Mouse (Mus musculus): ENCODE data around the gene Gm11168. TPM values are rescaled to one million over a fixed set of nuclear protein-coding genes. Genes with fewer than 3 reads are reported as not detected.
A peak's percentile ranks its signal among the peaks of the same experiment; 100 is the strongest.
"Not testable (repeated sequence)": the region's sequence is repeated elsewhere in the genome, so short reads cannot be mapped to it uniquely, and the experiment has no call there.

The Gm11168 gene
- total RNA-seq, 4 experiments from 2014 or later: not detected

DNA sequence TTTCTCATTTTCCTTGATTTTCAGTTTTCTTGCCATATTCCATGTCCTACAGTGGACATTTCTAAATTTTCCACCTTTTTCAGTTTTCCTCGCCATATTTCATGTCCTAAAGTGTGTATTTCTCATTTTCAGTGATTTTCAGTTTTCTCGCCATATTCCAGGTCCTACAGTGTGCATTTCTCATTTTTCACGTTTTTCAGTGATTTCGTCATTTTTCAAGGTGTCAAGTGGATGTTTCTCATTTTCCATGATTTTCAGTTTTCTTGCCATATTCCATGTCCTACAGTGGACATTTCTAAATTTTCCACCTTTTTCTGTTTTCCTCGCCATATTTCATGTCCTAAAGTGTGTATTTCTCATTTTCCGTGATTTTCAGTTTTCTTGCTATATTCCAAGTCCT is 22.5 kb downstream of the Gm11168 start:
- peak; percentile 84 for DNase-seq (ENCODE audit: low spot score)

DNA sequence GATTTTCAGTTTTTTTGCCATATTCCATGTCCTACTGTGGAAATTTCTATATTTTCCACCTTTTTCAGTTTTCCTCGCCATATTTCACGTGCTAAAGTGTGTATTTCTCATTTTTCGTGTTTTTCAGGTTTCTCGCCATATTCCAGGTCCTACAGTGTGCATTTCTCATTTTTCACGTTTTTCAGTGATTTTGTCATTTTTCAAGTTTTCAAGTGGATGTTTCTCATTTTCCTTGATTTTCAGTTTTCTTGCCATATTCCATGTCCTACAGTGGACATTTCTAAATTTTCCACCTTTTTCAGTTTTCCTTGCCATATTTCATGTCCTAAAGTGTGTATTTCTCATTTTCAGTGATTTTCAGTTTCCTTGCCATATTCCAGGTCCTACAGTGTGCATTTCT is 23.0 kb downstream of the Gm11168 start:
- not testable (repeated sequence) for DNase-seq (ENCODE audit: low spot score)

DNA sequence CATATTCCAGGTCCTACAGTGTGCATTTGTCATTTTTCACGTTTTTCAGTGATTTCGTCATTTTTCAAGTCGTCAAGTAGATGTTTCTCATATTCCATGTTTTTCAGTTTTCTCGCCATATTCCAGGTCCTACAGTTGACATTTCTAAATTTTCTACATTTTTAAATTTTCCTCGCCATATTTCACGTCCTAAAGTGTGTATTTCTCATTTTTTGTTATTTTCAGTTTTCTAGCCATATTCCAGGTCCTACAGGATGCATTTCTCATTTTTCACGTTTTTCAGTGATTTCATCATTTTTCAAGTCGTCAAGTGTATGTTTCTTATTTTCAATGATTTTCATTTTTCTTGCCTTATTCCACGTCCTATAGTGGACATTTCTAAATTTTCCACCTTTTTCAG is 23.6 kb downstream of the Gm11168 start:
- not testable (repeated sequence) for DNase-seq (ENCODE audit: low spot score)

DNA sequence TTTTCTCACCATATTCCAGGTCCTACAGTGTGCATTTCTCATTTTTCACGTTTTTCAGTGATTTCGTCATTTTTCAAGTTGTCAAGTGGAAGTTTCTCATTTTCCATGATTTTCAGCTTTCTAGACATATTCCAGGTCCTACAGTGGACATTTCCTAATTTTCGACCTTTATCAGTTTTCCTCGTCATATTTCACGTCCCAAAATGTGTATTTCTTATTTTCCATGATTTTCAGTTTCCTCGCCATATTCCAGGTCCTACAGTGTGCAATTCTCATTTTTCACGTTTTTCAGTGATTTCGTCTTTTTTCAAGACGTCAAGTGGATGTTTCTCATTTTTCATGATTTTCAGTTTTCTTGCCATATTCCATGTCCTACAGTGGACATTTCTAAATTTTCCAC is 24.1 kb downstream of the Gm11168 start:
- DNase-seq (ENCODE audit: low spot score): not testable (repeated sequence)

DNA sequence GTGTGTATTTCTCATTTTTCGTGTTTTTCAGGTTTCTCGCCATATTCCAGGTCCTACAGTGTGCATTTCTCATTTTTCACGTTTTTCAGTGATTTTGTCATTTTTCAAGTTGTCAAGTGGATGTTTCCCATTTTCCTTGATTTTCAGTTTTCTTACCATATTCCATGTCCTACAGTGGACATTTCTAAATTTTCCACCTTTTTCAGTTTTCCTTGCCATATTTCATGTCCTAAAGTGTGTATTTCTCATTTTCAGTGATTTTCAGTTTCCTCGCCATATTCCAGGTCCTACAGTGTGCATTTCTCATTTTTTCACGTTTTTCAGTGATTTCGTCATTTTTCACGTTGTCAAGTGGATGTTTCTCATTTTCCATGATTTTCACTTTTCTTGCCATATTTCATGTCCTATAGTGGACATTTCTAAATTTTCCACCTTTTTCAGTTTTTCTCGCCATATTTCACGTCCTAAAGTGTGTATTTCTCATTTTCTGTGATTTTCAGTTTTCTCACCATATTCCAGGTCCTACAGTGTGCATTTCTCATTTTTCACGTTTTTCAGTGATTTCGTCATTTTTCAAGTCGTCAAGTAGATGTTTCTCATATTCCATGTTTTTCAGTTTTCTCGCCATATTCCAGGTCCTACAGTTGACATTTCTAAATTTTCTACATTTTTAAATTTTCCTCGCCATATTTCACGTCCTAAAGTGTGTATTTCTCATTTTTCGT is 26.3 kb downstream of the Gm11168 start:
- DNase-seq (ENCODE audit: low spot score): peak; percentile 61

DNA sequence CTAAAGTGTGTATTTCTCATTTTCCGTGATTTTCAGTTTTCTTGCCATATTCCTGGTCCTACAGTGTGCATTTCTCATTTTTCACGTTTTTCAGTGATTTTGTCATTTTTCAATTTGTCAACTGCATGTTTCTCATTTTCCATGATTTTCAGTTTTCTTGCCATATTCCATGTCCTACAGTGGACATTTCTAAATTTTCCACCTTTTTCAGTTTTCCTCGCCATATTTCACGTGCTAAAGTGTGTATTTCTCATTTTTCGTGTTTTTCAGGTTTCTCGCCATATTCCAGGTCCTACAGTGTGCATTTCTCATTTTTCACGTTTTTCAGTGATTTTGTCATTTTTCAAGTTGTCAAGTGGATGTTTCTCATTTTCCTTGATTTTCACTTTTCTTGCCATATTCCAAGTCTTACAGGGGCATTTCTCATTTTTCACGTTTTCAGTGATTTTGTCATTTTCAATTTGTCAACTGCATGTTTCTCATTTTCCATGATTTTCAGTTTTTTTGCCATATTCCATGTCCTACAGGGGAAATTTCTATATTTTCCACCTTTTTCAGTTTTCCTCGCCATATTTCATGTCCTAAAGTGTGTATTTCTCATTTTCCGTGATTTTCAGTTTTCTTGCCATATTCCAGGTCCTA is 27.7 kb downstream of the Gm11168 start:
- DNase-seq (ENCODE audit: low spot score): not testable (repeated sequence)

DNA sequence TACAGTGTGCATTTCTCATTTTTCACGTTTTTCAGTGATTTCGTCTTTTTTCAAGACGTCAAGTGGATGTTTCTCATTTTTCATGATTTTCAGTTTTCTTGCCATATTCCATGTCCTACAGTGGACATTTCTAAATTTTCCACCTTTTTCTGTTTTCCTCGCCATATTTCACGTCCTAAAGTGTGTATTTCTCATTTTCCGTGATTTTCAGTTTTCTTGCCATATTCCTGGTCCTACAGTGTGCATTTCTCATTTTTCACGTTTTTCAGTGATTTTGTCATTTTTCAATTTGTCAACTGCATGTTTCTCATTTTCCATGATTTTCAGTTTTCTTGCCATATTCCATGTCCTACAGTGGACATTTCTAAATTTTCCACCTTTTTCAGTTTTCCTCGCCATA is 31.2 kb downstream of the Gm11168 start, which contains the start of gene Gm17535:
Gm17535 (plus strand) TSS at position 301 of the 400 bp plus-strand sequence.
- not testable (repeated sequence) for DNase-seq (ENCODE audit: low spot score)

DNA sequence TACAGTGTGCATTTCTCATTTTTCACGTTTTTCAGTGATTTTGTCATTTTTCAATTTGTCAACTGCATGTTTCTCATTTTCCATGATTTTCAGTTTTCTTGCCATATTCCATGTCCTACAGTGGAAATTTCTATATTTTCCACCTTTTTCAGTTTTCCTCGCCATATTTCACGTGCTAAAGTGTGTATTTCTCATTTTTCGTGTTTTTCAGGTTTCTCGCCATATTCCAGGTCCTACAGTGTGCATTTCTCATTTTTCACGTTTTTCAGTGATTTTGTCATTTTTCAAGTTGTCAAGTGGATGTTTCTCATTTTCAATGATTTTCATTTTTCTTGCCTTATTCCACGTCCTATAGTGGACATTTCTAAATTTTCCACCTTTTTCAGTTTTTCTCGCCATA is 33.4 kb downstream of the Gm11168 start, which contains the start of gene Gm10715:
Gm10715 (plus strand) TSS at position 301 of the 400 bp plus-strand sequence.
- not testable (repeated sequence) for DNase-seq (ENCODE audit: low spot score)

DNA sequence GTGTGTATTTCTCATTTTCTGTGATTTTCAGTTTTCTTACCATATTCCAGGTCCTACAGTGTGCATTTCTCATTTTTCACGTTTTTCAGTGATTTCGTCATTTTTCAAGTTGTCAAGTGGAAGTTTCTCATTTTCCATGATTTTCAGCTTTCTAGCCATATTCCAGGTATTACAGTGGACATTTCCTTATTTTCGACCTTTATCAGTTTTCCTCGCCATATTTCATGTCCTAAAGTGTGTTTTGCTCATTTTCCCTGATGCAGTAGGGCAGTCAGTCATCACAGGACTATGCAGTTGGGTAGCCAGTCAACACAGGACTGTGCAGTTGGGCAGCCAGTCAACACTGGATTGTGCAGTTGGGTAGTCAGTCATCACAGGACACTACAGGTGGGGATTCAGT is 35.0 kb downstream of the Gm11168 start:
- DNase-seq (ENCODE audit: low spot score): not testable (repeated sequence)

Small RNAs within 50 kb of the gene (microRNA-seq; reads per million reads assigned to microRNA genes)
- not detected for gene Mir101c

Other genes with a start within 250 kb of the Gm11168 start
- gene Gm10722, start 2.4 kb upstream of the Gm11168 start, total RNA-seq (2022): not detected
- under 1 TPM; 0.43 to 0.90 (median 0.58) TPM for gene Gm10721, start 9.8 kb downstream of the Gm11168 start, total RNA-seq (2022)
- gene Gm10720, start 12.3 kb downstream of the Gm11168 start, total RNA-seq (2022): not detected
- gene Gm10719, start 14.1 kb downstream of the Gm11168 start, total RNA-seq (2022): under 1 TPM in 2 of 4 experiments, not detected in 2; 0.47 to 0.52 TPM
- gene Gm10718, start 20.2 kb downstream of the Gm11168 start, total RNA-seq (2022): 1 to 10 TPM in 3 of 4 experiments, under 1 TPM in 1; 0.50 to 1.4 (median 1.1) TPM
- gene Gm10717, start 22.1 kb downstream of the Gm11168 start, total RNA-seq (2022): under 1 TPM in 1 of 4 experiments, not detected in 3; 0.57 TPM
- not detected for gene Gm17535, start 31.3 kb downstream of the Gm11168 start, total RNA-seq (2022)
- gene Gm10715, start 33.5 kb downstream of the Gm11168 start, total RNA-seq (2022): not detected